ENCODE assay signal across 26 mouse cellular contexts in genomic region chr4:148731586-148731985, GRCm38 (mm10).
DNase-seq lines count a peak whose midpoint lies in the region; ATAC-seq and TF ChIP-seq lines count a peak whose summit lies in the region.
"Had no signal": no experiment of that assay in that cellular context is flagged by ENCODE, and none has a peak within 500 bp of the region (broad histone marks: within the 10 kb centered on the region; RNA-seq: fewer than 3 reads in every experiment).

No protein-coding gene starts in this region.

- DNase-seq in liver, embryonic 14.5 days (ENCODE audit: low read depth in 3 of 3, low spot score in 3 of 3): no peak
- DNase-seq in liver, postnatal 0 days: no peak
- peak; percentile 57 for DNase-seq in R1 (ENCODE audit: low read depth, low spot score)
- no peak for DNase-seq in adrenal gland, postnatal 36 days
- DNase-seq in kidney, postnatal 10 days: no peak
- no peak for DNase-seq in frontal cortex, postnatal 10 days (ENCODE audit: low spot score in 2 of 2)
- DNase-seq: adrenal gland, postnatal 10 days; B cell, adult 2 months; cerebellum, adult 11 months; cerebellum, adult 2 months; cerebellum, adult 9-11 months; cerebellum, postnatal 25 days; forebrain, postnatal 0 days; gastrocnemius, postnatal 25 days; heart, adult 18-20 months; heart, postnatal 10 days; heart, postnatal 36 days had no signal

- H3K27me3 ChIP-seq in liver, embryonic 14.5 days (ENCODE audit: control insufficient read depth, insufficient read depth, low read length): no peaks in the 10 kb centered on the region
- no peaks in the 10 kb centered on the region for H3K27me3 ChIP-seq in liver, postnatal 0 days (ENCODE audit: insufficient read depth, low read length)
- H3K27me3 ChIP-seq in ES-Bruce4 (ENCODE audit: control insufficient read depth, insufficient read depth, low read length, poor library complexity, severe bottlenecking): no peaks in the 10 kb centered on the region
- H3K27me3 ChIP-seq: embryonic facial prominence, embryonic 15.5 days had no signal

- no peak for TF ChIP-seq POLR2A in ES-Bruce4 (IDR thresholded peaks at IDR 0.05; ENCODE audit: insufficient read depth, low read length)

- ATAC-seq in liver, embryonic 14.5 days (ENCODE audit: insufficient read depth): no peak
- ATAC-seq in liver, postnatal 0 days: no peak
- ATAC-seq: forebrain, embryonic 14.5 days; forebrain, postnatal 0 days; hindbrain, embryonic 16.5 days had no signal

- H3K4me3 ChIP-seq in liver, embryonic 14.5 days (ENCODE audit: insufficient read depth in 1 of 2, low read depth in 2 of 2, low read length in 2 of 2): no peak overlapping the region
- H3K4me3 ChIP-seq in liver, postnatal 0 days (ENCODE audit: low read depth, low read length): no peak overlapping the region
- no peak overlapping the region for H3K4me3 ChIP-seq in ES-Bruce4 (ENCODE audit: low read depth, low read length)
- H3K4me3 ChIP-seq: embryonic facial prominence, embryonic 12.5 days; embryonic facial prominence, embryonic 15.5 days; heart, embryonic 12.5 days; heart, embryonic 15.5 days; hindbrain, embryonic 10.5 days; hindbrain, embryonic 13.5 days had no signal

- no peak for TF ChIP-seq EP300 in liver, embryonic 14.5 days (IDR thresholded peaks at IDR 0.05; ENCODE audit: low read depth)
- no peak for TF ChIP-seq EP300 in liver, postnatal 0 days (IDR thresholded peaks at IDR 0.05; ENCODE audit: low read depth)
- no peak for TF ChIP-seq EP300 in ES-Bruce4 (IDR thresholded peaks at IDR 0.05; ENCODE audit: insufficient read depth, low read depth, low read length)

- no peak overlapping the region for H3K9ac ChIP-seq in liver, embryonic 14.5 days (replicated peaks)
- no peak overlapping the region for H3K9ac ChIP-seq in liver, postnatal 0 days (replicated peaks)
- no peak overlapping the region for H3K9ac ChIP-seq in ES-Bruce4 (ENCODE audit: low read depth, poor library complexity, severe bottlenecking)
- H3K9ac ChIP-seq: embryonic facial prominence, embryonic 12.5 days; embryonic facial prominence, embryonic 15.5 days; forebrain, postnatal 0 days; heart, embryonic 12.5 days; heart, embryonic 15.5 days; hindbrain, embryonic 13.5 days had no signal

- 0 out of 2 replicates have a peak, but pooled peaks have one; percentile 8 for TF ChIP-seq CTCF in liver, embryonic 14.5 days (IDR thresholded peaks at IDR 0.05; ENCODE audit: low read depth)
- TF ChIP-seq CTCF in liver, postnatal 0 days (IDR thresholded peaks at IDR 0.05; ENCODE audit: low read depth): no peak
- peak; percentile 39 for TF ChIP-seq CTCF in ES-Bruce4 (IDR thresholded peaks at IDR 0.05; ENCODE audit: low read depth, low read length)

- no peaks in the 10 kb centered on the region for H3K36me3 ChIP-seq in liver, embryonic 14.5 days (replicated peaks; ENCODE audit: control insufficient read depth, insufficient read depth, low read depth)
- H3K36me3 ChIP-seq in liver, postnatal 0 days (replicated peaks; ENCODE audit: insufficient read depth, low read length): no peaks in the 10 kb centered on the region
- H3K36me3 ChIP-seq in ES-Bruce4 (ENCODE audit: control insufficient read depth, insufficient read depth, low read length, poor library complexity, severe bottlenecking): no peaks in the 10 kb centered on the region
- H3K36me3 ChIP-seq: embryonic facial prominence, embryonic 12.5 days; embryonic facial prominence, embryonic 15.5 days; heart, embryonic 12.5 days; heart, embryonic 15.5 days; hindbrain, embryonic 10.5 days; hindbrain, embryonic 13.5 days had no signal

- H3K27ac ChIP-seq in liver, embryonic 14.5 days: no peak overlapping the region
- no peak overlapping the region for H3K27ac ChIP-seq in liver, postnatal 0 days (ENCODE audit: low read depth)
- H3K27ac ChIP-seq in ES-Bruce4 (ENCODE audit: insufficient read depth, low read length): no peak overlapping the region
- H3K27ac ChIP-seq: embryonic facial prominence, embryonic 12.5 days; embryonic facial prominence, embryonic 15.5 days; heart, embryonic 15.5 days; hindbrain, embryonic 10.5 days; hindbrain, embryonic 13.5 days had no signal

- H3K4me2 ChIP-seq in liver, embryonic 14.5 days (ENCODE audit: low read depth): no peak overlapping the region
- H3K4me2 ChIP-seq in liver, postnatal 0 days (ENCODE audit: low read depth, low read length): no peak overlapping the region
- H3K4me2 ChIP-seq: embryonic facial prominence, embryonic 12.5 days; embryonic facial prominence, embryonic 15.5 days; heart, embryonic 12.5 days; heart, embryonic 15.5 days; hindbrain, embryonic 13.5 days had no signal

- 51% methylated on average over 3 of the region's 3 CpGs for WGBS in liver, embryonic 14.5 days (ENCODE audit: insufficient replicate concordance)
- 41% methylated on average over 3 of the region's 3 CpGs for WGBS in liver, postnatal 0 days (ENCODE audit: insufficient replicate concordance)

- no peaks in the 10 kb centered on the region for H3K9me3 ChIP-seq in liver, embryonic 14.5 days (ENCODE audit: control insufficient read depth, low read length)
- no peaks in the 10 kb centered on the region for H3K9me3 ChIP-seq in liver, postnatal 0 days (ENCODE audit: low read length)
- no peaks in the 10 kb centered on the region for H3K9me3 ChIP-seq in ES-Bruce4 (replicated peaks; ENCODE audit: control insufficient read depth, insufficient read depth, low read length, poor library complexity, severe bottlenecking)
- H3K9me3 ChIP-seq: embryonic facial prominence, embryonic 12.5 days; embryonic facial prominence, embryonic 15.5 days; heart, embryonic 12.5 days; heart, embryonic 15.5 days; hindbrain, embryonic 10.5 days; hindbrain, embryonic 13.5 days had no signal

- H3K4me1 ChIP-seq in liver, embryonic 14.5 days (replicated peaks; ENCODE audit: control insufficient read depth in 2 of 2, insufficient read depth in 2 of 2, low read length in 1 of 2): no peaks in the 10 kb centered on the region
- H3K4me1 ChIP-seq in liver, postnatal 0 days (ENCODE audit: insufficient read depth): no peaks in the 10 kb centered on the region
- peaks cover 2% of the 10 kb centered on the region for H3K4me1 ChIP-seq in ES-Bruce4 (ENCODE audit: control insufficient read depth, insufficient read depth, low read length)
- H3K4me1 ChIP-seq: hindbrain, embryonic 13.5 days had no signal
